Mouse (Mus musculus) cerebellum, postnatal 10 days (tissue): ENCODE data around the gene Cacna1e.

Experiments used
- DNase-seq, 2 experiments: peaks; one replicate each; pipeline ENCODE4 v3.0.0; 2021; ENCODE audit warnings: mixed read lengths in 2 of 2

Gene Cacna1e

DNA sequence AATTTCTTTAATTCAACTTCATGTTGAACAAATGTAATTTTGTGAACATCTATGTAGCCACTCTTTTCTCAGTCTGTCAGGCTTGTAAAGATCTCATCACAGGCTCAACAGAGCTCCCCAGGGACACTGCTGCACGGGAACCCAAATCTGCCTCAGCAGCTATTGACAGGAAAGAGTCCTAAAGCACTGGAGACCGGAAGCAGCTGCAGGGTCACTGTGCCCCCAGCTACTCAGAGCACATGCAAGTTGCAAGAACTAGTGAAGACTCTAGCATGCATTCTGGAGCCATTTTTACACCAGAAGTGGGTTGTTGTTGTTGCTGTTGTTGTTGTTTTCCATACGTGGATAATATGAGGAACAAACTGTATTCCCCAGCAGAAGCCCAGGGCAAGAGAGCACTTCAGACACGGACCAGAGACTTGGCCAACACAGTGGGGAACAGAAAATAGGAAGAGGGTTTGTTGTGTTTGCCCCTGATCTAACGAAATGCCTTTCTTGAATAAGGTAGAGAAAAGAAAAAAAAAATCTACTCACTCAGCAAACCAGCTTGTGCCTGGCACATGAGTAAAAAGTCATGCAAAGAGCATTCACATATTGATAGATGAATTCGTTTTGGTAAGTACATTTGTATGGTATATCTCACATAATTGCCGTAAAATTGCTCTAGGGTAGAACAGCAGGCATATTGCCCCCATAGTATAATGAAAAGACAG, 266.4 kb downstream of the Cacna1e start:
- DNase-seq, result no peak

DNA sequence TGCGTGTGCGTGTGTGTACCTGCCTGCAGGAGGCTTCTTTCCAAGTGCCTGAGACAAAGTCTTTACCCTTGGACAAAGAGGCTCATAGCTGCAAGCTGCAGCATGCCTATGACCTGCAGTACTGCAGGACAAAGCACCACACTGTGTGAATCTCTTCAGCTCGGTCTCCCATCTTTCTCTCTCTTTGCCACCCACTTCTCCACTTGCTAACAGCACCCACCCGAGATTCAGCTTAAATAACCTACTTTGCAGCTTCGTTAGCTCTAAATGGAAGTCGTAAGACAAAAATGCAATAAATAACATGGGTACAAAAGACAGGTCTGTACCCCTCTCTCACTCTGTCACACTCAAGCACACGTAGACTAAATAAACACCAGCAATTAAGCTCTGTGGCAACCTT, 268.5 kb downstream of the Cacna1e start:
- DNase-seq, result no peak

DNA sequence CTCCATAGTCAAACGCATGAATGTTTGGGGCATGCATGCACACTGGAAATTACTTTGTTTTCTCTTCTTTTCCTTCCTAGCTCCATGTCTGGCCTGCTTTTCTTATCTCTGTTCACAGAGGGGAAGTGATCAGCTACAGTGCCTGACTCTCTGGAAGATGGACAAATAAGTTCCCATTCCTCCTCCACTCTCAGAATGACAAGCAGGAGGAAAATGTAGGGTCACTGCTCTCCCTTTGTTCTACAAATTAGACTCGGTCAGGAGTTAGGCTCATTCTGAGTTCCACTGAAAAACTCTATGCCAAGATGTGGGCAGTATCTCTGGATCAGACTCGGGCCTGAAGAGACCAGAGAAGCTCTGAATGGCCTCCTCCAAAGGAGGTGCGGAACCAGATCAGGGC, 275.8 kb downstream of the Cacna1e start:
- no peak for DNase-seq

DNA sequence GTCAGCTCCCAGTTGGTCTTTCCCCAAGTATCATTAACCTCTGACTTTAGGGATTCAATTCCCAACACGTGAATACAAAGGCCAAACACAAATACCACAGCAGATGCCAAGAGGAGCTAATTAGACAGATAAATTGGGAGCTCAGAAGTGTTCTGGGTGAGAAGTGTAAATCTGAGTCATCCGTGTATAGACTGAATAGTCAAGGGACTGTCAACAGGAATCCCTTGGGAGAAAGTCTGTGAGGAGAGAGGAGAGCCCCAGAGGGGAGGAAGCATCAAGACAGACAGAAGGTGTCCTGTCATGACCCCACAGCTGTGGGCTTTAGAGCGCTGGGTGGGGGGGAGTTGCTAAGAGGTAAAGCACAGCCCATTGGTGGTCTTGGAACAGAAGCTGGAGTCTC, 276.9 kb downstream of the Cacna1e start:
- DNase-seq, result no peak

- peak; percentile 63 to 69 for DNase-seq
These were observed 278.7 kb downstream of the Cacna1e start for GRCm38 (mm10) chr1:154605601-154606000.

- no peak for DNase-seq
These were observed 280.5 kb downstream of the Cacna1e start for GRCm38 (mm10) chr1:154603781-154604180.

DNA sequence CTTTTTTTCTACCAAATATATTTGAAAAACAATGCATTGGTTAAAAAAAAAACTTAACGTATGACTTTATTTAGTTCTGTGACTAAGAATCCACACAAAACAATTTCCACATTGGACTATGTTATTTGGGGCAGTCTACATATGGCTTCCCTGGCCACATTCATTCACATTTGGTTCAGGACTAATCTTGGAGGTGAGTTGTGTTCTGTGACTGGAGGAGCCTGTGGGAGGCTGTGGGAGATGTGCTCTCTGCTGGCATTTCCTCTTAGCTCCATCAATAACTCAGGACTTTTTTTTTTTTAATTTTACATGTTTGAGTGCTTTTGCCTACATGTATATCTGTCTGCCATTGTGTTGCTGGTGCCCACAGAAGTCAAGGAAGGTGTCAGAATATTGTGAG, 281.8 kb downstream of the Cacna1e start:
- DNase-seq, result no peak

- DNase-seq, result no peak
These were observed 301.8 kb downstream of the Cacna1e start for GRCm38 (mm10) chr1:154582516-154582915.

DNA sequence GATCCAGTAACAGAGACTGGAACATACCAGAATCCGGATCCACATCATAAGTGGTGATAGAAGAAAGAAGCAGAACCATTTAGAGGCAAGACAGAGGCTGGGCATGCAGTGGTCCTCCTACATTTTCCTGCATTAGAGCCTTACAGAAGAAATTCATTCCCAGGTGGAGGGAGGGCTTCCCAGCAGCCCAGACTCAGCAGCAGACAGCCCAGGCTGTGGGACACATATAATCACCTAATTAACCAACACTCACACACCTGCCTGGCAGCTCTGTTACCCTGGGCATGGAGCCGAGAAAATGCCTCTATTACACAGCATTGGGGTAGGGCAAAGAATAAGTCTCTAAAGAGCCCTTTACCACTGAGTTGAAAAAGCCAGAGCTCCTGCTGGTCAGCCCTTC, 304.4 kb downstream of the Cacna1e start:
- no peak for DNase-seq

GRCm38 (mm10) chr1:154578748-154579147, 305.6 kb downstream of the Cacna1e start:
- DNase-seq, result no peak

GRCm38 (mm10) chr1:154576418-154576817, 307.9 kb downstream of the Cacna1e start:
- no peak for DNase-seq

DNA sequence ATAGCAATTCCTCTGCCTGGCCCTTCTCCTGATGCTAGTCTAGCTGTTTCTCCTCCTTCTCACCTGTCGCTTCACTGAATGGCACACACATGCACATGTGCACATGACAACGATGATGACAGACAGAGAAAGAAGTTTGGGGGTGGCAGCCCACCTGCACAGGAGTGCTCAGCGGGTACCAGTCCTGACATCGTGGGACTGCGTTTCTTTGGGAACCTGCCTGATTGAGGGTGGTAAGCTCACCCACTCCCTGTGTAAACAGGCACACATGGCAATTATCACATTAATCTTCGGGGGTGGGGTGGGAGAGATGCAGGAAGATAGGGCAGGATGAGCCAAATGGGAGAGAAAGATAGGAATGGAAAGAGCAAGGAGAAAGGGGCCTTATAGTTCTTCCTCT, 318.3 kb downstream of the Cacna1e start:
- no peak for DNase-seq

GRCm38 (mm10) chr1:154555811-154556210, 328.5 kb downstream of the Cacna1e start:
- no peak for DNase-seq

DNA sequence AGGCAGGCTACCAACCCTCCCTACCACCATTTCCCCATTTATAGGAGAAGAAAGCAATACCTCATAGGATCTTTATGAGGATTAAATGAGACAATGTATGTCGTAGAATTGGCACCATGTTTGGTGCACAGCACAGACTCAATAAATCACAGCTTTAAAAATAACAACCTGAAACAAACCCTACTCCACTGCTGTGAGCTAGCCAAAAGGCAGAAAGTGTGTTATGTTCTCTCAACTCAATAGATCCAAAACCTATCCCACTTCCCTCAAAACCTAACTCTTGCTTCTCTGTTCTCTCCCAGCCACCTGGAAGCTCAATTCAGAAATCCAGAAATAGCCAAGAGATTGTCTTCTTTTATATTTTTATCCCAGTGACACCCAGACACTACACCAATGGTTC, 331.2 kb downstream of the Cacna1e start:
- DNase-seq, result no peak

GRCm38 (mm10) chr1:154537445-154537844, 346.9 kb downstream of the Cacna1e start:
- DNase-seq, result no peak

GRCm38 (mm10) chr1:154536763-154537162, 347.5 kb downstream of the Cacna1e start:
- no peak for DNase-seq

DNA sequence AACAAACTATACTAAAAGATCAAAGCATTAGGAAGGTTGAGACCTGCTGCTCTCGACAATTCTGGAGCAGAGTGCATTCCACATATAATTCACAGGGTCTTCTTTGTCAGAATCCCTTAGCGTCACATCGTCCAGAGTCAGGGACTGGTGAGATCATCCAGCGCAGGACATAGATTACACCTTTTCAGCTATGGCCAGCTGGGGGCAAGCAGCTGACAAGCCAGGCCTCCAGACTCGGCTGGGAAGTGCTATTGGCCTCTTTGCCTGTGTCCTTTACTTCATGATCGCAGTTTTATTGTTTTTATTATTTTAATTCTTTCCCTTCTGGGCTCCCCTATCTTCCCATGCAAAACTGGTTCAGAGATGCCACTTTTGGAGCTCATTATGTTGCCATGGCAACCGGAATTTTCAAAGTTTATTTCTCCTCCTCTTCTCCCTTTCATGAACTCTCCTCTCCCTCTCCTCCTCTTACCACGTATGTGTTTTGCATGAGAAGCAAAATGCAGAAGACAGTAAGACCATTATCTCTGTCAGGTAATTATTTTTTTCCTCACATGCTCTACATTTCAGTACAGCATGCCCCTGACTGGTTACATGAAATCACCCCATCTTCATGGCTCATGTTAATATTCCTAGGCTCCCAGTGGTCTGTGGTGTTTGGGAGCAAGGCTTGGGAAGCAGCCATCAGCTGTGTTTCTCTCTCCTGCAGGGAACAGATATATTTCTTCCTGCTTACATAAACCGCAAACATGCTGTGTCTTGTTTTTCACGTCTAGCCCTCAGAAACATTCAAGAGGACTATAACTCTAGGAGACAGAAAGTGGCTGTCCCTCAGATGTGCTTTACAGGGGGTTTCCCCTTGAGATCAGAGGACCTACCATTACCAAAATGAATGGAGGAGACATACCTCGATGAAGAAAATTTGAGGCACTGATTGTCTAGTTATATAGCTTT, 351.0 kb downstream of the Cacna1e start:
- DNase-seq, result no peak

GRCm38 (mm10) chr1:154529666-154530065, 354.6 kb downstream of the Cacna1e start:
- no peak for DNase-seq

- no peak for DNase-seq
These were observed 355.5 kb downstream of the Cacna1e start for GRCm38 (mm10) chr1:154528803-154529202.

DNA sequence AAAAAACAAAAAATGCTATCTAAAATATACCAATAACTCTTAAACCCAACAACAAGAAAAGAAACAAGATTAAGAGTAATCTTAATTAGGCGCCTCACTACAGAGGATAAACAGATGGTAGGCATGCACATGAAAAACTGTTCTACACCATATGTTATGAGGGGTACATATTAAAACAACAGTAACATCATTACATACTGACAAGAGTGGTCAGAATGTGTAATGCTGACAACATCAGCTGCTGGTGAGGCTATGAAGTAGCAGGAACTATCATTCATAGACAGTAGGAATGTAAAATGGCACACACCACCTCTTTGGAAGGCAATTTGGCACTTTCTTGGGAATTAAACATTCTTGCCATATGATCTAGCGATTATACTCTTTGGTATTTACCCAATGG, 363.6 kb downstream of the Cacna1e start:
- no peak for DNase-seq

- no peak for DNase-seq
These were observed 369.0 kb downstream of the Cacna1e start for GRCm38 (mm10) chr1:154515350-154515749.

GRCm38 (mm10) chr1:154511736-154512135, 372.6 kb downstream of the Cacna1e start:
- DNase-seq, result no peak

DNA sequence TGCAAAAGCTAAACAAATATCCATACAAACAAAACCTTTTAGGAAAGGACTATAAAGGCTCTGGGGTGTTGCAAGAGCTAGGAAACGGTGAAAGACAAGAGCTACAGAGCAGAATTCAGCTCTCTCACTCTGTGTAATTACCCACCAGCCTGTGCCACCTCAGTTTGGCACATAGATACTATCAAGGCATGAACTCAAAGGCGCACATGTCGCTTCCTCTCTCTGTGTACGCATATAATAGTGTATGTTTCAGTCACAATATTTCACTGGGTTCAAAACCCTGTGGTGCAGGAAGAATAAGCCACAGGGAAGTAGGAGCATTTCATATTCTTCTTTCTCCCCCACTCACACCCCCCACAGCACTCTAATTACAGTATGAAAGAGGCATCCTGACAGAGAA, 380.3 kb downstream of the Cacna1e start:
- DNase-seq, result no peak

DNA sequence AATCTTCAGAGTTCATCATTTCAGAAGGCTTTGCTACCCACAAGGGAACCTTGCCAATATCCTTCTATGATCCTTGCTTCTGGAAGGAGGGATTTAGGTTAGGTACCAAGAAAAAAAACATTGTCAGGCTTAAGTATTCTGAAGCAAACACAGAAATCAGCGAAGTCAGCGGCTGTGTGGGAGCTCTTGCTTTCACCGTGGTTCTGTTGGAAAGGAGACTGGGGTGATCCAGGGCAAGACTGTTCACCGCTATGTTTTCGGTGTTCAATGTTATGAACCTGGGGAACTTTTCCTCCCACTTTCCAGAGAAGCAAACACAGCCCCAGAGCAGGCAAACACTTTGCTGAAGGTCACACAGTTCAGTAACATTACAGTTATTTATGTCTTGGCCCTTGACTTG, 383.4 kb downstream of the Cacna1e start:
- no peak for DNase-seq
